Mouse (Mus musculus): Measurements from ENCODE around the gene Cacna1s. TPM values are rescaled to one million over a fixed set of nuclear protein-coding genes. Genes with fewer than 3 reads are reported as not detected.

Cacna1s gene
- polyA plus RNA-seq, 1 experiment = 16.5 TPM

- H3K27ac ChIP-seq (ENCODE audit: control insufficient read depth, insufficient read depth, low read depth, low read length) = no peak overlapping the region
- no peak overlapping the region for H3K4me3 ChIP-seq (ENCODE audit: control insufficient read depth, low read depth, low read length)
- TF ChIP-seq CTCF (IDR thresholded peaks at IDR 0.05; ENCODE audit: control insufficient read depth, insufficient read depth, insufficient replicate concordance, low read depth, low read length) (peak; percentile 41; the same call in 1 of the 2 replicates), POLR2A (IDR thresholded peaks at IDR 0.05; ENCODE audit: control insufficient read depth, low read depth, low read length) (no peak)
- no peaks in the 10 kb centered on the region for H3K36me3 ChIP-seq (ENCODE audit: control insufficient read depth, insufficient read depth, low read length)
- peaks cover 2% of the 10 kb centered on the region; the same call in 1 of the 2 replicates for H3K4me1 ChIP-seq (ENCODE audit: control insufficient read depth, insufficient read depth, low read length)
- H3K27me3 ChIP-seq (ENCODE audit: control insufficient read depth, insufficient read depth, low read length) = no peaks in the 10 kb centered on the region
Observed at GRCm38 (mm10) chr1:136167657-136168056, 115.1 kb downstream of the Cacna1s start.

Other genes starting within 250 kb of the Cacna1s start
- 0.15 and 1.2 TPM in 2 replicates for gene Lad1, start 234.2 kb upstream of the Cacna1s start, polyA plus RNA-seq (2012; rRNA removed)
- 2.2 and 2.3 TPM in 2 replicates for gene Tnnt2, start 216.4 kb upstream of the Cacna1s start, polyA plus RNA-seq (2012; rRNA removed)
- 5.7 and 6.5 TPM in 2 replicates for gene Pkp1, start 133.5 kb upstream of the Cacna1s start, polyA plus RNA-seq (2012; rRNA removed)
- gene Igfn1, start 46.4 kb upstream of the Cacna1s start, polyA plus RNA-seq (2012; rRNA removed) = 0.79 TPM in 2 replicates
- gene Tmem9, start 44.6 kb upstream of the Cacna1s start, polyA plus RNA-seq (2012; rRNA removed) = 22.5 and 22.6 TPM in 2 replicates
- gene Ascl5, start 1.9 kb upstream of the Cacna1s start, polyA plus RNA-seq (2012; rRNA removed) = not detected in 2 replicates
- 23.9 and 35.6 TPM in 2 replicates for gene Kif21b, start 78.6 kb downstream of the Cacna1s start, polyA plus RNA-seq (2012; rRNA removed)
- gene Mroh3, start 160.1 kb downstream of the Cacna1s start, polyA plus RNA-seq (2012; rRNA removed) = 11.9 and 13.3 TPM in 2 replicates
- gene Inava, start 181.5 kb downstream of the Cacna1s start, polyA plus RNA-seq (2012; rRNA removed) = 23.3 and 28.7 TPM in 2 replicates
- 0.57 and 0.58 TPM in 2 replicates for gene Gpr25, start 208.1 kb downstream of the Cacna1s start, polyA plus RNA-seq (2012; rRNA removed)